Mouse (Mus musculus) testis, adult 2 months (tissue): ENCODE measurements around the gene Osmr.

Experiments used
- CTCF ChIP-seq: fragments of 200-500 bp; IDR thresholded peaks from 2 replicates; pipeline ENCODE4 v1.5.1; 2012; ENCODE audit warnings: low read depth, mild to moderate bottlenecking, inconsistent platforms, low read length, moderate library complexity; ENCODE audit not compliant: control insufficient read depth, insufficient read depth, insufficient replicate concordance
- POLR2A ChIP-seq: fragments of 200-500 bp; IDR thresholded peaks from 2 replicates; pipeline ENCODE4 v1.6.1; 2012; ENCODE audit warnings: low read depth, mild to moderate bottlenecking, inconsistent platforms, low read length, moderate library complexity; ENCODE audit not compliant: control insufficient read depth

- TF ChIP-seq CTCF (no peak), POLR2A (no peak)
Observed at GRCm38 (mm10) chr15:6914163-6914562, 39.4 kb upstream of the Osmr start.
